Mouse (Mus musculus): ENCODE data around the gene Porcn. TPM values are rescaled to one million over a fixed set of nuclear protein-coding genes. Genes with fewer than 3 reads are reported as not detected.
A peak's percentile ranks its signal among the peaks of the same experiment; 100 is the strongest.

Porcn gene
- polyA plus RNA-seq, 1 experiment from 2014 or later: 22.3 TPM

- DNase-seq (ENCODE audit: low spot score): no peak
- no peaks in the 10 kb centered on the region for H3K4me1 ChIP-seq (ENCODE audit: insufficient read depth, low read depth, low read length)
- no peak overlapping the region for H3K4me3 ChIP-seq (ENCODE audit: low read depth, low read length)
- no peak for TF ChIP-seq EP300 (IDR thresholded peaks at IDR 0.05)
- TF ChIP-seq CTCF (IDR thresholded peaks at IDR 0.05): no peak
- no peak overlapping the region for H3K27ac ChIP-seq (ENCODE audit: low read length)
- no peak for ATAC-seq
- H3K27me3 ChIP-seq (replicated peaks; ENCODE audit: insufficient read depth, low read length): no peaks in the 10 kb centered on the region
- no peaks in the 10 kb centered on the region for H3K36me3 ChIP-seq (ENCODE audit: insufficient read depth, low read length)
- no peak overlapping the region for H3K9ac ChIP-seq (replicated peaks; ENCODE audit: low read depth)
- no peaks in the 10 kb centered on the region for H3K9me3 ChIP-seq (ENCODE audit: low read length)
- WGBS: 84% methylated on average over 10 of the region's 10 CpGs
- no peak overlapping the region for H3K4me2 ChIP-seq (replicated peaks; ENCODE audit: low read depth, low read length)
Observed at GRCm38 (mm10) chrX:8204076-8204475, 2.2 kb downstream of the Porcn start.

- no peak for TF ChIP-seq CTCF (IDR thresholded peaks at IDR 0.05)
- TF ChIP-seq EP300 (IDR thresholded peaks at IDR 0.05): no peak
- H3K4me2 ChIP-seq (replicated peaks; ENCODE audit: low read depth, low read length): no peak overlapping the region
- H3K4me3 ChIP-seq (ENCODE audit: low read depth, low read length): no peak overlapping the region
- no peak for ATAC-seq
- no peaks in the 10 kb centered on the region for H3K27me3 ChIP-seq (replicated peaks; ENCODE audit: insufficient read depth, low read length)
- no peak for DNase-seq (ENCODE audit: low spot score)
- no peaks in the 10 kb centered on the region for H3K36me3 ChIP-seq (ENCODE audit: insufficient read depth, low read length)
- no peaks in the 10 kb centered on the region for H3K9me3 ChIP-seq (ENCODE audit: low read length)
- H3K9ac ChIP-seq (replicated peaks; ENCODE audit: low read depth): no peak overlapping the region
- H3K27ac ChIP-seq (ENCODE audit: low read length): no peak overlapping the region
- no peaks in the 10 kb centered on the region for H3K4me1 ChIP-seq (ENCODE audit: insufficient read depth, low read depth, low read length)
- WGBS: 90% methylated on average over 14 of the region's 14 CpGs
Observed at GRCm38 (mm10) chrX:8203105-8203504, 3.2 kb downstream of the Porcn start.

GRCm38 (mm10) chrX:8193419-8193723 is 13.0 kb downstream of the Porcn start, which contains the start of gene Ebp:
Gene Ebp (minus strand): TSS chrX:8193512.
- 0 out of 2 replicates have a peak within 1 kb of the TSS, but pooled peaks have one; percentile 2 for H3K27ac ChIP-seq (ENCODE audit: low read length)
- H3K9me3 ChIP-seq (ENCODE audit: low read length): no peaks in the 10 kb centered on the region
- peak within 1 kb of the TSS; percentile 26; the same call in 1 of the 2 replicates for H3K9ac ChIP-seq (replicated peaks; ENCODE audit: low read depth)
- peak within 1 kb of the TSS; percentile 51 for H3K4me3 ChIP-seq (ENCODE audit: low read depth, low read length)
- no peaks in the 10 kb centered on the region for H3K4me1 ChIP-seq (ENCODE audit: insufficient read depth, low read depth, low read length)
- H3K4me2 ChIP-seq (replicated peaks; ENCODE audit: low read depth, low read length): peak within 1 kb of the TSS; percentile 62
- TF ChIP-seq CTCF (IDR thresholded peaks at IDR 0.05): no peak
- TF ChIP-seq EP300 (IDR thresholded peaks at IDR 0.05): no peak
- H3K27me3 ChIP-seq (replicated peaks; ENCODE audit: insufficient read depth, low read length): no peaks in the 10 kb centered on the region
- WGBS: 20% methylated on average over 10 of the region's 10 CpGs
- DNase-seq (ENCODE audit: low spot score) (no peak), ATAC-seq (peak; percentile 13; the same call in 1 of the 2 replicates)
- no peaks in the 10 kb centered on the region for H3K36me3 ChIP-seq (ENCODE audit: insufficient read depth, low read length)

- no peaks in the 10 kb centered on the region for H3K36me3 ChIP-seq (ENCODE audit: insufficient read depth, low read length)
- H3K9me3 ChIP-seq (ENCODE audit: low read length): no peaks in the 10 kb centered on the region
- H3K27me3 ChIP-seq (replicated peaks; ENCODE audit: insufficient read depth, low read length): no peaks in the 10 kb centered on the region
- peak overlapping the region; percentile 26; the same call in 1 of the 2 replicates for H3K9ac ChIP-seq (replicated peaks; ENCODE audit: low read depth)
- TF ChIP-seq CTCF (IDR thresholded peaks at IDR 0.05): no peak; the same call in 1 of the 2 replicates
- no peak for TF ChIP-seq EP300 (IDR thresholded peaks at IDR 0.05)
- peak overlapping the region; percentile 62 for H3K4me2 ChIP-seq (replicated peaks; ENCODE audit: low read depth, low read length)
- DNase-seq (ENCODE audit: low spot score) (peak; percentile 87), ATAC-seq (peak; percentile 99)
- 9% methylated on average over 29 of the region's 38 CpGs for WGBS
- no peaks in the 10 kb centered on the region for H3K4me1 ChIP-seq (ENCODE audit: insufficient read depth, low read depth, low read length)
- peak overlapping the region; percentile 51 for H3K4me3 ChIP-seq (ENCODE audit: low read depth, low read length)
- 0 out of 2 replicates have a peak overlapping the region, but pooled peaks have one; percentile 2 for H3K27ac ChIP-seq (ENCODE audit: low read length)
Observed at GRCm38 (mm10) chrX:8192640-8193418, 13.5 kb downstream of the Porcn start.

GRCm38 (mm10) chrX:8192126-8192639 is 14.1 kb downstream of the Porcn start:
- Histone ChIP-seq H3K4me1 (ENCODE audit: insufficient read depth, low read depth, low read length) (no peaks in the 10 kb centered on the region), H3K4me3 (ENCODE audit: low read depth, low read length) (peak overlapping the region; percentile 51), H3K9ac (replicated peaks; ENCODE audit: low read depth) (peak overlapping the region; percentile 26; the same call in 1 of the 2 replicates), H3K27me3 (replicated peaks; ENCODE audit: insufficient read depth, low read length) (no peaks in the 10 kb centered on the region), H3K36me3 (ENCODE audit: insufficient read depth, low read length) (no peaks in the 10 kb centered on the region), H3K9me3 (ENCODE audit: low read length) (no peaks in the 10 kb centered on the region), H3K4me2 (replicated peaks; ENCODE audit: low read depth, low read length) (peak overlapping the region; percentile 62), H3K27ac (ENCODE audit: low read length) (0 out of 2 replicates have a peak overlapping the region, but pooled peaks have one; percentile 2)
- ATAC-seq (peak; percentile 51), DNase-seq (ENCODE audit: low spot score) (peak; percentile 8)
- peak; percentile 32; the same call in 1 of the 2 replicates for TF ChIP-seq CTCF (IDR thresholded peaks at IDR 0.05)
- TF ChIP-seq EP300 (IDR thresholded peaks at IDR 0.05): no peak
- whole genome bisulfite sequencing: 6% methylated on average over 13 of the region's 13 CpGs

- H3K4me3 ChIP-seq (ENCODE audit: low read depth, low read length): no peak overlapping the region
- H3K27ac ChIP-seq (ENCODE audit: low read length): no peak overlapping the region
- 25% methylated on average over 7 of the region's 7 CpGs for WGBS
- TF ChIP-seq EP300 (IDR thresholded peaks at IDR 0.05): no peak
- TF ChIP-seq CTCF (IDR thresholded peaks at IDR 0.05): no peak
- no peaks in the 10 kb centered on the region for H3K27me3 ChIP-seq (replicated peaks; ENCODE audit: insufficient read depth, low read length)
- H3K9me3 ChIP-seq (ENCODE audit: low read length): no peaks in the 10 kb centered on the region
- H3K36me3 ChIP-seq (ENCODE audit: insufficient read depth, low read length): no peaks in the 10 kb centered on the region
- DNase-seq (ENCODE audit: low spot score) (no peak), ATAC-seq (no peak)
- no peaks in the 10 kb centered on the region for H3K4me1 ChIP-seq (ENCODE audit: insufficient read depth, low read depth, low read length)
- no peak overlapping the region for H3K4me2 ChIP-seq (replicated peaks; ENCODE audit: low read depth, low read length)
- H3K9ac ChIP-seq (replicated peaks; ENCODE audit: low read depth): no peak overlapping the region
Observed at GRCm38 (mm10) chrX:8182871-8183540, 23.3 kb downstream of the Porcn start.

All from lung, postnatal 0 days (tissue).